Mouse (Mus musculus): ENCODE data around the gene Tll2. TPM values are rescaled to one million over a fixed set of nuclear protein-coding genes. Genes with fewer than 3 reads are reported as not detected.

Tll2 gene
- polyA plus RNA-seq, 1 experiment from 2014 or later, result 0.05 TPM

DNA sequence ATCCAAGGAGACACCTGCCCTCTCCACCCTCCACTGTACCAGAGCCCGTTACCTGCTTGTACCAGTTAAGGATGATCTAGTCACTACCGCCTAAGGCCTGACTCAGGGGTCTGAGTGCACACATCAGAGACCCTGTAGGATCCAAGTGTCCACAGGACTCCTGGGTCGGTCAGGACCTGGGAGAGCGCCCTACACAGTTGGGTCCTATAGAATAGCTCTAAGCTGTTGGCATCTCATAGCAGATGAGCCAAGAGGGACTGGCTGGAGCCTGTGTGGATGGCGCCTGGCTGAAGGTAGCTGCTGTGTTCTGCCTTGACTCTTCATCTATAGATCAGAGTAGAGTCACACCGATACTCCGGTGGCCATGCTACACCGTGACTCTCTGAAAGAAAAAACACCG lies 14.9 kb downstream of the Tll2 start:
- Histone ChIP-seq H3K27me3 (ENCODE audit: insufficient read depth, low read length) (no peaks in the 10 kb centered on the region), H3K4me2 (no peak overlapping the region), H3K9ac (no peak overlapping the region), H3K4me1 (ENCODE audit: insufficient read depth) (no peaks in the 10 kb centered on the region), H3K36me3 (ENCODE audit: insufficient read depth) (no peaks in the 10 kb centered on the region), H3K9me3 (ENCODE audit: low read depth, low read length) (no peaks in the 10 kb centered on the region), H3K27ac (ENCODE audit: low read depth) (no peak overlapping the region), H3K4me3 (ENCODE audit: low read depth, low read length) (no peak overlapping the region)
- WGBS, result 76% methylated on average over 9 of the region's 9 CpGs
- DNase-seq, result peak; percentile 73
- TF ChIP-seq CTCF (IDR thresholded peaks at IDR 0.05; ENCODE audit: low read depth), result no peak
- no peak for ATAC-seq (ENCODE audit: insufficient read depth)

DNA sequence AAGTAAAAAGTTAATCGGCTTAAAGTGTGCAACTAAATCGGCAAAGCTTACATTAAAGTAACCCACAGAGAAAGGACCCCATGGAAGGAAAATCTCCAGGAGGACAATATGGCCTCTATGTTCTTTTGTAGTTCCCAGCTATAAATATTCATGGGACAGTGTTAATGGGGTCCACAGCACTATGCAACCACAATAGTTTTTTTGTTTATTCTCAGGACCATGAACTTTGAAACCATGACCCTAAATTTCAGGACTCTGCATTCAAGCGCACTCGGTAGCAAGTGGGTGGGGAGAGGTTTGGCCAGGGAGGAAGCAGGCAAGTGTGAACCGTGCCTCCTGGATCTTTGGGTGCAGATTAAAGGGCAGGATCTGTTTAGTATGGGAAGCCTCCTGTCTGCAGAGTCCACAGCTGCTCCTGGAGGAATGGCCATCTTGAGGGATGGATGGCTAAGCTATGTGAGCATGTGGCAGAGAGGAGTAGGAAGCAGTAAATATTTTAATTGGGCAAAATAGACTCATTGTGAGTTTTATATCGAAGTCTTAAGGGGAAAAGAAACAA lies 15.7 kb downstream of the Tll2 start:
- no peak for TF ChIP-seq CTCF (IDR thresholded peaks at IDR 0.05; ENCODE audit: low read depth)
- H3K4me1 ChIP-seq (ENCODE audit: insufficient read depth), result no peaks in the 10 kb centered on the region
- H3K27ac ChIP-seq (ENCODE audit: low read depth), result no peak overlapping the region
- no peak overlapping the region for H3K4me2 ChIP-seq
- no peaks in the 10 kb centered on the region for H3K36me3 ChIP-seq (ENCODE audit: insufficient read depth)
- WGBS, result 64% methylated on average over 6 of the region's 6 CpGs
- no peaks in the 10 kb centered on the region for H3K27me3 ChIP-seq (ENCODE audit: insufficient read depth, low read length)
- no peaks in the 10 kb centered on the region for H3K9me3 ChIP-seq (ENCODE audit: low read depth, low read length)
- H3K9ac ChIP-seq, result no peak overlapping the region
- no peak overlapping the region for H3K4me3 ChIP-seq (ENCODE audit: low read depth, low read length)
- ATAC-seq (ENCODE audit: insufficient read depth), result no peak
- no peak for DNase-seq

DNA sequence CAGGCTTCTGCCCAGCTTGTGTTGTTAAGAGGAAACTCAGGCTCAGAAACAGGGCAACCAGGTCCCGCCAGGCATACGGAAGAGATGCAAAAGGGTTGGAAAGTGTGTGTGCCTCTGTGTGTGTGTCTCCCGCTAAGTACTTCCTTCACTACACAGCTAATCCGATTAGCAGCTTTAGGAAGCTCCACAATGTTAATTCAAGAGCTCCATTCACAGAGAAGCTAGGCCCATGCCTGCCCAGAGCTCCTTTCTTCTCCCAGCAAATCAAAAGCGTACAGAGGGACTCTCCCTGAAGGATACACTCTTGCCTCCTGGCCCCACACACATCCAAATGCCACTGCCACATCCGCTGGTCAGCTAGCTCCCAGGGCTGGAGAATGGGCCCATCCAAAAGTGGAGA lies 29.3 kb downstream of the Tll2 start:
- no peak overlapping the region for H3K4me3 ChIP-seq (ENCODE audit: low read depth, low read length)
- no peaks in the 10 kb centered on the region for H3K27me3 ChIP-seq (ENCODE audit: insufficient read depth, low read length)
- DNase-seq, result no peak
- WGBS, result 39% methylated on average over 6 of the region's 6 CpGs
- no peaks in the 10 kb centered on the region for H3K36me3 ChIP-seq (ENCODE audit: insufficient read depth)
- no peaks in the 10 kb centered on the region for H3K9me3 ChIP-seq (ENCODE audit: low read depth, low read length)
- no peak overlapping the region for H3K4me2 ChIP-seq
- no peak for ATAC-seq (ENCODE audit: insufficient read depth)
- no peak overlapping the region for H3K9ac ChIP-seq
- no peak for TF ChIP-seq CTCF (IDR thresholded peaks at IDR 0.05; ENCODE audit: low read depth)
- no peaks in the 10 kb centered on the region for H3K4me1 ChIP-seq (ENCODE audit: insufficient read depth)
- H3K27ac ChIP-seq (ENCODE audit: low read depth), result no peak overlapping the region

DNA sequence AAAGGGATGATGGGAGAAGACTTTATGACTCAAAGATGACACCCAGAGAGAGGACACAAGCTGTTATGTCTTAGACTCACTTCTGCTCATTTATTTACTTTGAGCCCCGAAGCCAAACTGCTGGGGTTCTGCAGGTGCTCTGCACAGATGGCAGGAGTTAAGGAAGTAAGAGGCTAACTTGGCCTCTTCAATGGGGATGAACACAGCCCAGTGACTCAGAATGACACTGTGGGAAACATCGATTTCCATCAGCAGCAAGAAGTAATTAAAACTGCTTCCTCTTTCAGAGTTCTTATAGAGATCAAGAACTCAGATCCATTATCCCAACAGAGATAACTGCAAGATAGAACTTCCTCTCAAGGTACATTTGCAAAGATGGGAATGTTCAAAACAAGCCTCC lies 29.8 kb downstream of the Tll2 start:
- Histone ChIP-seq H3K36me3 (ENCODE audit: insufficient read depth) (no peaks in the 10 kb centered on the region), H3K4me2 (no peak overlapping the region), H3K9ac (no peak overlapping the region), H3K27ac (ENCODE audit: low read depth) (no peak overlapping the region), H3K4me1 (ENCODE audit: insufficient read depth) (no peaks in the 10 kb centered on the region), H3K9me3 (ENCODE audit: low read depth, low read length) (no peaks in the 10 kb centered on the region), H3K4me3 (ENCODE audit: low read depth, low read length) (no peak overlapping the region), H3K27me3 (ENCODE audit: insufficient read depth, low read length) (no peaks in the 10 kb centered on the region)
- ATAC-seq (ENCODE audit: insufficient read depth) (no peak), DNase-seq (no peak)
- 67% methylated on average over 2 of the region's 2 CpGs for WGBS
- TF ChIP-seq CTCF (IDR thresholded peaks at IDR 0.05; ENCODE audit: low read depth), result no peak

DNA sequence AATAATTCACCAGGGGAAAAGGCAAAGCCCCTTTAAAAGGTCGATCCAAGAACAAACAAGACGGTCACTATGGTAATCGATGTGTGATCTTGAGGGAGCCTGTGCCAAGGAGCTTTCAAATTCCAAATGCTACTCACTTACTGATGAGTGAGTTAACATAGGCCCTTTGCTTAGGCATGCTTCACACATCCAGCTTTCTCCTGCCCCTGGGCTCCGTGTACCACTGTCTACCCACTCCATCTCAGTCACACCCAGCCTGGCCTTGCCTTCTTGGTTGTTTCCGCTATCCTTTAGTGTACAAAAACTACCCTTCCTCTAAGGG lies 40.8 kb downstream of the Tll2 start:
- H3K9me3 ChIP-seq (ENCODE audit: low read depth, low read length), result no peaks in the 10 kb centered on the region
- no peaks in the 10 kb centered on the region for H3K27me3 ChIP-seq (ENCODE audit: insufficient read depth, low read length)
- DNase-seq, result no peak
- H3K9ac ChIP-seq, result no peak overlapping the region
- ATAC-seq (ENCODE audit: insufficient read depth), result no peak
- no peak overlapping the region for H3K4me3 ChIP-seq (ENCODE audit: low read depth, low read length)
- H3K27ac ChIP-seq (ENCODE audit: low read depth), result no peak overlapping the region
- H3K4me1 ChIP-seq (ENCODE audit: insufficient read depth), result no peaks in the 10 kb centered on the region
- no peak overlapping the region for H3K4me2 ChIP-seq
- H3K36me3 ChIP-seq (ENCODE audit: insufficient read depth), result no peaks in the 10 kb centered on the region
- TF ChIP-seq CTCF (IDR thresholded peaks at IDR 0.05; ENCODE audit: low read depth), result no peak
- 59% methylated on average over 5 of the region's 5 CpGs for WGBS

DNA sequence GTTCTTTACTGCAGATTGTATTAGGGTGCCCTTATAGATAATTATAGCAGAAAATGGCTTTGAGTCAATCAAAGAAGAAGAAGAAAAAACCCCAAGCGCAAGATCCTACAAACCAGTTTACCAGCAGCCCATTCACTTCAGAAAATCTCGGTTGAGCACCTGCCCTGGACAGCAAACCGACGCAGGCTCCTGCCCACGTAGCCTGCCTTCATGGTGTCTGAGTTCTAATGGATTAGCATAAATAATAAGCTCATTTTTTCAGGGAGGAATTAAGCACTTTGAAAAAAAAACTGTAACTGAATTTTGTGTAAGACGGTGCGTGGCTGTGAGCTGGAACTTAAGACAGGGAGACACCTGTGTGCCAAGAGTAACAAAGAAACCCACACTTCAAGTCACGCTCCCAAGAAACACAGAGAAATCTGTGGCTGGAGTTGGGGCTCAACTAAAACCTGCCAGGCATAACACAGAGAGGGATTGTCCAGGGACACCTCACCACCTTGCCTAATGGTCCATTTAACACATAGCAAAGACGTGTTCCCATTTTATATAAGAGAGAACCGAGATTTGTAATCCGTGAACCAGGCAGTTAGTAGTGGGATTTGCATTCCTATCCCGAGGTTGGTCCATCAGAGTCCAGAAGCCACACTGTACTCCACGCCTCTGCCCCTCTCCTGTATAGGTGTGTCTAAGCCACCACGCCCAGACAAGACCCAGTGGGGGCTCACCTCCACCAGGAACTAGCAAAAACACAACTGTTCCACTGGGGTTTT lies 41.3 kb downstream of the Tll2 start:
- H3K4me2 ChIP-seq, result no peak overlapping the region
- no peaks in the 10 kb centered on the region for H3K27me3 ChIP-seq (ENCODE audit: insufficient read depth, low read length)
- no peak for ATAC-seq (ENCODE audit: insufficient read depth)
- no peaks in the 10 kb centered on the region for H3K9me3 ChIP-seq (ENCODE audit: low read depth, low read length)
- H3K4me3 ChIP-seq (ENCODE audit: low read depth, low read length), result no peak overlapping the region
- no peak for DNase-seq
- no peak overlapping the region for H3K9ac ChIP-seq
- H3K36me3 ChIP-seq (ENCODE audit: insufficient read depth), result no peaks in the 10 kb centered on the region
- no peak overlapping the region for H3K27ac ChIP-seq (ENCODE audit: low read depth)
- no peak for TF ChIP-seq CTCF (IDR thresholded peaks at IDR 0.05; ENCODE audit: low read depth)
- no peaks in the 10 kb centered on the region for H3K4me1 ChIP-seq (ENCODE audit: insufficient read depth)
- 73% methylated on average over 14 of the region's 14 CpGs for WGBS

DNA sequence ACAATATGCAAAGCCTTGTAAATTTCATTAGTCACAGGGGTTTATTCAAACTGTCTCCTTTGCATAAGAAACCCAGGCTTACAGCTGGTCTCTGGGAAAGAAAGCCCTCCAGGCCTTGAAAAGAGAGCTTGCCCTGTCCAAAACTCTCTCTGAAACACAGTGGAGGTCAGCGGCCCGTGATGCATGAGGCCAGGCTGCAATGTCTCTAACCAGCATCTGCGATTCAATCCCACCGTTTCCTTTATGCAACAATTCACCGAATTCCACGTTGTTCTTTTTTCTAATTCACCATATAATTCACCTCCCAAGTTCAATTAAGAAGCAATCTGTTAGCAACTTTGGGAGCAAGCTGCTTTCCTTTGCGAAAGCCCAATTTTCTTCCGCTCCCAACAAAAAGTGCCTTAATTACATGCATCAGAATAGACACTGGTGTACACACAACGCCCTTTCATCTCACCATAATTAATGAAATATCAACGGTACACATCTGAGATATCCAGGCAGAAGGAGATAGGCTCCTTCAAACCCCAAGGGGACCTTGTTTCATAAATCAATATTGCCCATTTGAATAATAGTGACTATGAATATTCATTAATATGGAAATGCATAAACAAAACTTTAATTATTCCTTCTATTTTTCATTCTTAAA lies 42.1 kb downstream of the Tll2 start:
- H3K4me3 ChIP-seq (ENCODE audit: low read depth, low read length), result no peak overlapping the region
- H3K27ac ChIP-seq (ENCODE audit: low read depth), result no peak overlapping the region
- DNase-seq, result no peak
- WGBS, result 81% methylated on average over 10 of the region's 10 CpGs
- H3K9ac ChIP-seq, result no peak overlapping the region
- no peaks in the 10 kb centered on the region for H3K4me1 ChIP-seq (ENCODE audit: insufficient read depth)
- H3K9me3 ChIP-seq (ENCODE audit: low read depth, low read length), result no peaks in the 10 kb centered on the region
- no peak for TF ChIP-seq CTCF (IDR thresholded peaks at IDR 0.05; ENCODE audit: low read depth)
- H3K4me2 ChIP-seq, result no peak overlapping the region
- no peak for ATAC-seq (ENCODE audit: insufficient read depth)
- H3K36me3 ChIP-seq (ENCODE audit: insufficient read depth), result no peaks in the 10 kb centered on the region
- no peaks in the 10 kb centered on the region for H3K27me3 ChIP-seq (ENCODE audit: insufficient read depth, low read length)
